Mouse (Mus musculus): ENCODE results near the gene Tacc3.
A peak's percentile ranks its signal among the peaks of the same experiment; 100 is the strongest.

DNA sequence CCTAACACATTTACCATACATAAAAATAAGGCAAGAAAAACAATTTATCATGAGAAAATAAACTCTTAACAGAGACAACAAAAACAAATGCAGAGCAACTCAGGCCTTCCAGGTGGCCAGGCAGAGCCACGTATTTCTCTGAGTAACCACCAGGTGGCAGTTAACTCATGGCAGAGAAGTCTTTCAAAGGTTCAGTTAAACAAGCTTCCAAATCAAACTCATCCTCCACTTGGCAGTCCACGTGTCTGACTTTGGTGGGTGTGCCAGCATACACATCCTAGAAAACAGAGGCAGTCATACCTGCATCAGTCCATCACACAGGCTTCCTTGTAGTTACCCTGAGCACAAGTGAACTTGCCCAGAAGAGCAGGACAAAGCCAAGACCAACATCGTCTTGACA, 17.3 kb upstream of the Tacc3 start:
- peak; percentile 58; the same call in 1 of the 2 replicates for TF ChIP-seq CTCF (IDR thresholded peaks at IDR 0.05; ENCODE audit: extremely low read depth, insufficient read length, insufficient replicate concordance, low read depth, low read length)
- TF ChIP-seq POLR2A (IDR thresholded peaks at IDR 0.05; ENCODE audit: low read depth, low read length): no peak
